Mouse (Mus musculus): Measurements from ENCODE around the gene Pimreg. TPM values are rescaled to one million over a fixed set of nuclear protein-coding genes. Genes with fewer than 3 reads are reported as not detected.

Gene Pimreg
- polyA plus RNA-seq, 1 experiment from 2014 or later = 123 TPM

GRCm38 (mm10) chr11:72080461-72080860 lies 38.6 kb downstream of the Pimreg start:
- Histone ChIP-seq H3K36me3 (ENCODE audit: control insufficient read depth, insufficient read depth, low read length) (no peaks in the 10 kb centered on the region), H3K4me3 (ENCODE audit: low read depth, low read length) (no peak overlapping the region), H3K4me2 (ENCODE audit: low read length) (no peak overlapping the region), H3K9ac (ENCODE audit: low read length) (no peak overlapping the region), H3K27ac (ENCODE audit: low read depth, low read length) (no peak overlapping the region), H3K27me3 (replicated peaks; ENCODE audit: control insufficient read depth, insufficient read depth, low read length) (no peaks in the 10 kb centered on the region), H3K4me1 (ENCODE audit: control insufficient read depth, insufficient read depth, low read length) (peaks cover 6% of the 10 kb centered on the region; the same call in 1 of the 2 replicates), H3K9me3 (replicated peaks; ENCODE audit: control insufficient read depth, low read length) (no peaks in the 10 kb centered on the region)
- no peak for DNase-seq (ENCODE audit: low spot score)
- ATAC-seq = peak; percentile 20; the same call in 1 of the 2 replicates
- WGBS = 47% methylated on average over 6 of the region's 6 CpGs

- Histone ChIP-seq H3K27ac (ENCODE audit: low read depth, low read length) (no peak overlapping the region), H3K9me3 (replicated peaks; ENCODE audit: control insufficient read depth, low read length) (no peaks in the 10 kb centered on the region), H3K4me2 (ENCODE audit: low read length) (no peak overlapping the region), H3K4me3 (ENCODE audit: low read depth, low read length) (no peak overlapping the region), H3K27me3 (replicated peaks; ENCODE audit: control insufficient read depth, insufficient read depth, low read length) (no peaks in the 10 kb centered on the region), H3K4me1 (ENCODE audit: control insufficient read depth, insufficient read depth, low read length) (peaks cover 22% of the 10 kb centered on the region), H3K9ac (ENCODE audit: low read length) (no peak overlapping the region), H3K36me3 (ENCODE audit: control insufficient read depth, insufficient read depth, low read length) (no peaks in the 10 kb centered on the region)
- DNase-seq (ENCODE audit: low spot score) (no peak), ATAC-seq (no peak)
- 96% methylated on average over 4 of the region's 4 CpGs for WGBS
Measured at GRCm38 (mm10) chr11:72082601-72083000, 40.8 kb downstream of the Pimreg start.

GRCm38 (mm10) chr11:72084337-72084736 lies 42.5 kb downstream of the Pimreg start:
- H3K9me3 ChIP-seq (replicated peaks; ENCODE audit: control insufficient read depth, low read length) = no peaks in the 10 kb centered on the region
- WGBS = 97% methylated on average over 15 of the region's 15 CpGs
- no peak for ATAC-seq

DNA sequence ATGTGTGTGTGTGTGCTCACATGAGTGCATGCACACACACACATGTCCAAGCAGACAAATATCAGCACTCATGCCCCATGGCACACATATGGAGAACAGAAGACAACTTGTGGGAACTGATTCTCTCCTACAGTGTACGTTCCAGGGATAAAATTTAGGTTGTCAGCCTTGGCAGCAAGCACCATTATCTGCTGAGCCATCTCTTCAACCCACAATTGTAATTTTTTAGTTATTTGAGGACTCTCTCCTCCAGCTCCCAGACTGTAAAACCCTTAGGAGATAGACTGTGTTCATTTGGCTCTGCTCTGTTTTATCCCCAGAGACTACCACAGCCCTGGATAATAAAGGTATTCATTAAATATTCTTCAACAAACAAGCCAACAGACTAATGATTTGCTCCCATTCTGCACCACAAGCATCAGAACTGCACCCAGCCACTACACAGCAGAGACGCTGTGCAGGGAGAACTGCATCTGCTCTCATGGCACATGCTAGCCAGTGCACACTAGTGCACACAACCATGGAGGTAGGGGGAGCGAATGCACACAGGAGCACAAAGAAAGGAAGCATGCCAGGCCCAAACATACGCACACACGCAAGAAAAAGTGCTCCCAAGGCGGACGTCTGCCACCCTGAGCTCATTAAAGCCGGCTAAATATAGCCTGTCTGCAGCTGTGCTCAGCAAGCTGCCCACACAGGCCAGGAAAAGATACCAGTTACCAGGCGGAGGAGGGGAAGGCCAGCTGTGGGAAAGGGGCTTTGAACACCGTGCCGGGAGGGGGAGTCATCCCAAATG lies 44.6 kb downstream of the Pimreg start:
- Histone ChIP-seq H3K36me3 (ENCODE audit: control insufficient read depth, insufficient read depth, low read length) (no peaks in the 10 kb centered on the region), H3K9ac (ENCODE audit: low read length) (peak overlapping the region; percentile 41; the same call in 1 of the 2 replicates), H3K4me3 (ENCODE audit: low read depth, low read length) (no peak overlapping the region), H3K27ac (ENCODE audit: low read depth, low read length) (peak overlapping the region; percentile 84), H3K4me2 (ENCODE audit: low read length) (no peak overlapping the region), H3K9me3 (replicated peaks; ENCODE audit: control insufficient read depth, low read length) (no peaks in the 10 kb centered on the region), H3K27me3 (replicated peaks; ENCODE audit: control insufficient read depth, insufficient read depth, low read length) (no peaks in the 10 kb centered on the region), H3K4me1 (ENCODE audit: control insufficient read depth, insufficient read depth, low read length) (peaks cover 16% of the 10 kb centered on the region)
- peak; percentile 89 for DNase-seq (ENCODE audit: low spot score)
- WGBS = 20% methylated on average over 11 of the region's 11 CpGs
- ATAC-seq = peak; percentile 94

More at GRCm38 (mm10) chr11:72084337-72084736, 42.5 kb downstream of the Pimreg start:
- Histone ChIP-seq H3K4me1 (ENCODE audit: control insufficient read depth, insufficient read depth, low read length) (peaks cover 16% of the 10 kb centered on the region), H3K9ac (ENCODE audit: low read length) (no peak overlapping the region), H3K27me3 (replicated peaks; ENCODE audit: control insufficient read depth, insufficient read depth, low read length) (no peaks in the 10 kb centered on the region), H3K4me2 (ENCODE audit: low read length) (no peak overlapping the region), H3K4me3 (ENCODE audit: low read depth, low read length) (no peak overlapping the region), H3K27ac (ENCODE audit: low read depth, low read length) (no peak overlapping the region), H3K36me3 (ENCODE audit: control insufficient read depth, insufficient read depth, low read length) (no peaks in the 10 kb centered on the region)
- DNase-seq (ENCODE audit: low spot score) = no peak

GRCm38 (mm10) chr11:72092390-72092789 lies 50.6 kb downstream of the Pimreg start:
- Histone ChIP-seq H3K4me2 (ENCODE audit: low read length) (no peak overlapping the region), H3K4me3 (ENCODE audit: low read depth, low read length) (no peak overlapping the region), H3K27ac (ENCODE audit: low read depth, low read length) (no peak overlapping the region), H3K36me3 (ENCODE audit: control insufficient read depth, insufficient read depth, low read length) (no peaks in the 10 kb centered on the region), H3K9ac (ENCODE audit: low read length) (no peak overlapping the region), H3K9me3 (replicated peaks; ENCODE audit: control insufficient read depth, low read length) (no peaks in the 10 kb centered on the region), H3K4me1 (ENCODE audit: control insufficient read depth, insufficient read depth, low read length) (peaks cover under 1% of the 10 kb centered on the region; the same call in 1 of the 2 replicates), H3K27me3 (replicated peaks; ENCODE audit: control insufficient read depth, insufficient read depth, low read length) (no peaks in the 10 kb centered on the region)
- DNase-seq (ENCODE audit: low spot score) (no peak), ATAC-seq (no peak)
- WGBS = 76% methylated on average over 8 of the region's 8 CpGs

DNA sequence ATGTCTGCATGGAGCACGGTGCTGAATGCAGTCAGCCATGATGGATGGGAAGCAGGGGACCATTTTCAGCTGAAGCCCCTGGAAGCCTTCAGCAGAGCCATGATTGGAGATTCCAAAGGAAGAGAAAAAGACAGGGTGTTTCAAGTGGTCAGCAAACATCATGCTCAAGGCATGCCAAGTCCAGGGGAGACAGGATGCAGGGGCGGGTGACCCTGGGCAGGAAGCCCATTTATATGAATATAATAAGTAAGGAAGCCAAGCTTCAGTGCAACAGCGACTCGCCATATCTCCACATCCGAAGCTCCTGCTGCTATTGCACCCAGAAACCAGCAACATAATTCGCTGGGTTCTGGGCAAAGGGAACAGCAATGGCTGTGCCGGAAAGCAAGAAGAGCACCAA lies 52.6 kb downstream of the Pimreg start:
- Histone ChIP-seq H3K27ac (ENCODE audit: low read depth, low read length) (no peak overlapping the region), H3K36me3 (ENCODE audit: control insufficient read depth, insufficient read depth, low read length) (no peaks in the 10 kb centered on the region), H3K27me3 (replicated peaks; ENCODE audit: control insufficient read depth, insufficient read depth, low read length) (no peaks in the 10 kb centered on the region), H3K9me3 (replicated peaks; ENCODE audit: control insufficient read depth, low read length) (no peaks in the 10 kb centered on the region), H3K4me3 (ENCODE audit: low read depth, low read length) (no peak overlapping the region), H3K4me2 (ENCODE audit: low read length) (no peak overlapping the region), H3K4me1 (ENCODE audit: control insufficient read depth, insufficient read depth, low read length) (no peaks in the 10 kb centered on the region), H3K9ac (ENCODE audit: low read length) (no peak overlapping the region)
- no peak for DNase-seq (ENCODE audit: low spot score)
- 90% methylated on average over 7 of the region's 7 CpGs for WGBS
- ATAC-seq = no peak

DNA sequence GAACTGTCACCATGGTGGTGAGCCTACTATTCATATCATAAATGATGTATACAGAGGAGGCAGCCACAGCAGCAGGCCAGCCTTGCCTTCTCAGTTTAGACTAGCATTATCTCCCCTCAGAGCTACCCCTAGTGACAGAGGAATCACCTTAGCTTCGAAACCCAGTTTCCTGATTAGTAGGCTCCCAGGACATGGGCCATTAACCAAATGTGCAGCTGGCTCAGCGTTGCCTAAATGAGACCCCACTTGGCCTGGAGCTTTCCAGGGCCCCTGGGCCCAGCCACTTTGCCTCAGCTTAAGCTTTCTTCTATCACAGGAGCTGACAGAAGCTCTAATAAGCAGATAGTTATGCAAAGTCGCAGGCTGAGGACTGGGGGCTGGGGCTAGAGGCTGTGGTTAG lies 54.2 kb downstream of the Pimreg start:
- Histone ChIP-seq H3K9ac (ENCODE audit: low read length) (no peak overlapping the region), H3K36me3 (ENCODE audit: control insufficient read depth, insufficient read depth, low read length) (no peaks in the 10 kb centered on the region), H3K4me3 (ENCODE audit: low read depth, low read length) (no peak overlapping the region), H3K9me3 (replicated peaks; ENCODE audit: control insufficient read depth, low read length) (no peaks in the 10 kb centered on the region), H3K27ac (ENCODE audit: low read depth, low read length) (no peak overlapping the region), H3K4me1 (ENCODE audit: control insufficient read depth, insufficient read depth, low read length) (no peaks in the 10 kb centered on the region), H3K4me2 (ENCODE audit: low read length) (no peak overlapping the region), H3K27me3 (replicated peaks; ENCODE audit: control insufficient read depth, insufficient read depth, low read length) (no peaks in the 10 kb centered on the region)
- DNase-seq (ENCODE audit: low spot score) (no peak), ATAC-seq (no peak)
- WGBS = 44% methylated on average over 3 of the region's 3 CpGs

Other genes starting within 250 kb of the Pimreg start
- gene Aipl1, start 4.5 kb upstream of the Pimreg start, polyA plus RNA-seq (2014; fragmentation: Nextera tagmentation; extraction: Ambion mirVana) = 0.09 TPM in 2 replicates
- gene Pitpnm3, start 93.7 kb downstream of the Pimreg start, polyA plus RNA-seq (2014; fragmentation: Nextera tagmentation; extraction: Ambion mirVana) = 0.94 and 1.4 TPM in 2 replicates
- gene Gm43951, start 164.8 kb downstream of the Pimreg start, polyA plus RNA-seq (2014; fragmentation: Nextera tagmentation; extraction: Ambion mirVana) = 0.07 and 0.15 TPM in 2 replicates
- 12.8 and 19.9 TPM in 2 replicates for gene 4933427D14Rik, start 165.4 kb downstream of the Pimreg start, polyA plus RNA-seq (2014; fragmentation: Nextera tagmentation; extraction: Ambion mirVana)
- gene Txndc17, start 165.5 kb downstream of the Pimreg start, polyA plus RNA-seq (2014; fragmentation: Nextera tagmentation; extraction: Ambion mirVana) = 118 and 131 TPM in 2 replicates
- gene Med31, start 173.6 kb downstream of the Pimreg start, polyA plus RNA-seq (2014; fragmentation: Nextera tagmentation; extraction: Ambion mirVana) = 64.7 and 69.6 TPM in 2 replicates
- gene Slc13a5, start 225.2 kb downstream of the Pimreg start, polyA plus RNA-seq (2014; fragmentation: Nextera tagmentation; extraction: Ambion mirVana) = 0.24 and 0.51 TPM in 2 replicates